Mouse (Mus musculus) urinary bladder, adult 18-20 months (tissue): ENCODE measurements around the gene Sprr2e.

ENCODE experiments used
- DNase-seq, 2 experiments: peaks; one replicate each; pipeline ENCODE4 v3.0.0; 2022; ENCODE audit warnings: low spot score in 2 of 2, mixed read lengths in 2 of 2

The Sprr2e gene

GRCm38 (mm10) chr3:92351843-92352242 lies at the start of gene Sprr2e:
Gene Sprr2e (plus strand): TSS chr3:92352143.
- DNase-seq = no peak

- no peak for DNase-seq
Measured at GRCm38 (mm10) chr3:92307406-92307805, 44.5 kb upstream of the Sprr2e start.

- no peak for DNase-seq
Measured at GRCm38 (mm10) chr3:92316320-92316719, 35.6 kb upstream of the Sprr2e start, which contains the start of gene Sprr2b. Gene Sprr2b (plus strand): TSS chr3:92316620.

GRCm38 (mm10) chr3:92317384-92317783 lies 34.6 kb upstream of the Sprr2e start:
- DNase-seq = no peak

- DNase-seq = no peak
Measured at GRCm38 (mm10) chr3:92336278-92336677, 15.7 kb upstream of the Sprr2e start.

GRCm38 (mm10) chr3:92338840-92339239 lies 13.1 kb upstream of the Sprr2e start, which contains the start of gene Sprr2d:
Gene Sprr2d (plus strand): TSS chr3:92339140.
- DNase-seq = no peak

GRCm38 (mm10) chr3:92361619-92362018 lies 9.7 kb downstream of the Sprr2e start:
- DNase-seq = no peak

GRCm38 (mm10) chr3:92364887-92365286 lies 12.9 kb downstream of the Sprr2e start, which contains the start of gene Sprr2f:
Gene Sprr2f (plus strand): TSS chr3:92365187.
- no peak for DNase-seq

GRCm38 (mm10) chr3:92373613-92374012 lies 21.7 kb downstream of the Sprr2e start:
- no peak for DNase-seq

GRCm38 (mm10) chr3:92385385-92385784 lies 33.4 kb downstream of the Sprr2e start, which contains the start of gene Sprr2h:
Gene Sprr2h (plus strand): TSS chr3:92385685.
- no peak for DNase-seq

- no peak for DNase-seq
Measured at GRCm38 (mm10) chr3:92394301-92394700, 42.4 kb downstream of the Sprr2e start.
